Mouse (Mus musculus): Measurements from ENCODE around the gene Tnrc6a. TPM values are rescaled to one million over a fixed set of nuclear protein-coding genes. Genes with fewer than 3 reads are reported as not detected.
"Not testable (repeated sequence)": the region's sequence is repeated elsewhere in the genome, so short reads cannot be mapped to it uniquely, and the experiment has no call there.

Tnrc6a gene
- polyA plus RNA-seq, 1 experiment = 41.9 TPM

GRCm38 (mm10) chr7:123097891-123098750 lies 25.6 kb upstream of the Tnrc6a start:
- no peaks in the 10 kb centered on the region; the same call in 1 of the 2 replicates for H3K4me1 ChIP-seq (ENCODE audit: control insufficient read depth, insufficient read depth, low read length)
- H3K4me3 ChIP-seq (replicated peaks; ENCODE audit: control insufficient read depth, low read depth, low read length) = no peak overlapping the region
- no peak overlapping the region for H3K27ac ChIP-seq (ENCODE audit: control insufficient read depth, insufficient read depth, low read depth, low read length, poor library complexity)
- TF ChIP-seq CTCF (IDR thresholded peaks at IDR 0.05; ENCODE audit: control insufficient read depth, insufficient read depth, low read length) = no peak
- TF ChIP-seq POLR2A (IDR thresholded peaks at IDR 0.05; ENCODE audit: borderline replicate concordance, control insufficient read depth, low read depth, low read length) = no peak
- 70% methylated on average over 16 of the region's 16 CpGs for whole genome bisulfite sequencing

DNA sequence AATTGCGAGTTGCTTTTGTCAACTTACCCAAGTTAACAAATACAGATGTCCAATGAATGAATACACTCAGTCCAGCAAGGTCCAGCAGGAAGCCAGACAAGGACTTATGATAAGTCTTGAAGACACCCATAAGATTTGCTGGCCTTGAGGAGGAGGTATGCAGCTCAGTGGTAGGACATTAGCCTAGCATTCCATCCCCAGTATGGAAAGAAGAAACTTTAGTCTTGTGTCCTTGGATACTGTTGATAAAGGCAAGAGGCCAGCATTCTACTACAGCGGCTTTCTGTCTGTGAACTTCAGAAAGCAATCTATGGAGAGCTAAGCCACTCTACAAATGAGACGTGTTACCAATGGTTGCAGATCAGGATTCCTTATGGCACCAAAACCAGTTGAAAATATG lies 22.4 kb upstream of the Tnrc6a start:
- H3K4me3 ChIP-seq (replicated peaks; ENCODE audit: control insufficient read depth, low read depth, low read length) = no peak overlapping the region
- H3K4me1 ChIP-seq (ENCODE audit: control insufficient read depth, insufficient read depth, low read length) = no peaks in the 10 kb centered on the region
- no peak overlapping the region for H3K27ac ChIP-seq (ENCODE audit: control insufficient read depth, insufficient read depth, low read depth, low read length, poor library complexity)
- WGBS = 90% methylated on average over 3 of the region's 3 CpGs
- no peak for TF ChIP-seq CTCF (IDR thresholded peaks at IDR 0.05; ENCODE audit: control insufficient read depth, insufficient read depth, low read length)
- TF ChIP-seq POLR2A (IDR thresholded peaks at IDR 0.05; ENCODE audit: borderline replicate concordance, control insufficient read depth, low read depth, low read length) = no peak

DNA sequence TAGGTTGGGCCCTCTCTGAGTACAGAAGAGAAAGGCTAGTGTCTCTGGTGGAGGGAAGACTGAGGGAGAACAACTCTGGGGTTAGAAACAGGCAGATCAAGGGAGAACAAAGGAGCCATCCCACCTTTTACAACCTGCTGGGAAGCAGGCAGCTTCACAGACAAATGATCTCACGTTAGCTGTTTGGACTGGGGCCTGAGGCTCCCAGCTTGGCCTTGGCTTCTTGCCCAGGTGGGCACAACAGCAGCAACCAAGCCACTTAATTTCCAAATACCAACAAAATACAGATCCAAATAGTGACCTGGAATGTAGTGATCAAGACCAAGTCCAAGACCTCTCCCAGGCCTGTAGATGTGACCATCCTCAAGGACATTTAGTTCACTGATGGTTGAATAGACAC lies 18.3 kb upstream of the Tnrc6a start:
- WGBS = 85% methylated on average over 1 of the region's 1 CpGs
- not testable (repeated sequence) for H3K4me3 ChIP-seq (replicated peaks; ENCODE audit: control insufficient read depth, low read depth, low read length); H3K4me1 ChIP-seq (ENCODE audit: control insufficient read depth, insufficient read depth, low read length); H3K27ac ChIP-seq (ENCODE audit: control insufficient read depth, insufficient read depth, low read depth, low read length, poor library complexity)

DNA sequence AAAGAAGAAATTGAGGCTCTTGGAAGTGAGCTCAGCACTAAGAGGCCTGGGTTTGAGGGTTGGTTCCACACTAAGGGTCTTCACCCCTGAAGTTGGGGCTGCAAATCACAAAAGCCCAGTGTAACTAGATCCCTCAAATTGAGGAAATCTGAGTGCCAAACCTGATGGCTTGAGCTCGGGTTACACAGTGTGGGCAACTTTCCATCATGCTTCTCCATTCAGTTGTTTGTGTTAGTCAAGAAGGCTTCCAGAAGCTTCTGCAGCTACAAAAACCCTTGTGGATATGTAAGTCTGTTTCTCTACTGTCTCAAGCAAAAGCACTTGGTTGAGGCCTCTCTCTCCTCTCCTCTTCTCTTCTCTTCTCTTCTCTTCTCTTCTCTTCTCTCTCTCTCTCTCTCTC lies 17.8 kb upstream of the Tnrc6a start:
- TF ChIP-seq POLR2A (IDR thresholded peaks at IDR 0.05; ENCODE audit: borderline replicate concordance, control insufficient read depth, low read depth, low read length) = no peak
- no peak for TF ChIP-seq CTCF (IDR thresholded peaks at IDR 0.05; ENCODE audit: control insufficient read depth, insufficient read depth, low read length)
- H3K27ac ChIP-seq (ENCODE audit: control insufficient read depth, insufficient read depth, low read depth, low read length, poor library complexity) = no peak overlapping the region

GRCm38 (mm10) chr7:123106326-123106725 lies 17.4 kb upstream of the Tnrc6a start:
- Histone ChIP-seq H3K4me3 (replicated peaks; ENCODE audit: control insufficient read depth, low read depth, low read length) (no peak overlapping the region), H3K27ac (ENCODE audit: control insufficient read depth, insufficient read depth, low read depth, low read length, poor library complexity) (no peak overlapping the region), H3K4me1 (ENCODE audit: control insufficient read depth, insufficient read depth, low read length) (no peaks in the 10 kb centered on the region)
- no peak for TF ChIP-seq CTCF (IDR thresholded peaks at IDR 0.05; ENCODE audit: control insufficient read depth, insufficient read depth, low read length)
- TF ChIP-seq POLR2A (IDR thresholded peaks at IDR 0.05; ENCODE audit: borderline replicate concordance, control insufficient read depth, low read depth, low read length) = no peak
- WGBS = 88% methylated on average over 2 of the region's 2 CpGs

More for the DNA sequence above, 17.8 kb upstream of the Tnrc6a start:
- Histone ChIP-seq H3K4me3 (replicated peaks; ENCODE audit: control insufficient read depth, low read depth, low read length) (no peak overlapping the region), H3K4me1 (ENCODE audit: control insufficient read depth, insufficient read depth, low read length) (no peaks in the 10 kb centered on the region)
- 68% methylated on average over 1 of the region's 1 CpGs for WGBS

GRCm38 (mm10) chr7:123108058-123109055 lies 15.3 kb upstream of the Tnrc6a start:
- no peak overlapping the region for H3K27ac ChIP-seq (ENCODE audit: control insufficient read depth, insufficient read depth, low read depth, low read length, poor library complexity)
- H3K4me1 ChIP-seq (ENCODE audit: control insufficient read depth, insufficient read depth, low read length) = no peaks in the 10 kb centered on the region
- H3K4me3 ChIP-seq (replicated peaks; ENCODE audit: control insufficient read depth, low read depth, low read length) = no peak overlapping the region
- TF ChIP-seq POLR2A (IDR thresholded peaks at IDR 0.05; ENCODE audit: borderline replicate concordance, control insufficient read depth, low read depth, low read length) = no peak
- no peak for TF ChIP-seq CTCF (IDR thresholded peaks at IDR 0.05; ENCODE audit: control insufficient read depth, insufficient read depth, low read length)
- 58% methylated on average over 13 of the region's 13 CpGs for WGBS

DNA sequence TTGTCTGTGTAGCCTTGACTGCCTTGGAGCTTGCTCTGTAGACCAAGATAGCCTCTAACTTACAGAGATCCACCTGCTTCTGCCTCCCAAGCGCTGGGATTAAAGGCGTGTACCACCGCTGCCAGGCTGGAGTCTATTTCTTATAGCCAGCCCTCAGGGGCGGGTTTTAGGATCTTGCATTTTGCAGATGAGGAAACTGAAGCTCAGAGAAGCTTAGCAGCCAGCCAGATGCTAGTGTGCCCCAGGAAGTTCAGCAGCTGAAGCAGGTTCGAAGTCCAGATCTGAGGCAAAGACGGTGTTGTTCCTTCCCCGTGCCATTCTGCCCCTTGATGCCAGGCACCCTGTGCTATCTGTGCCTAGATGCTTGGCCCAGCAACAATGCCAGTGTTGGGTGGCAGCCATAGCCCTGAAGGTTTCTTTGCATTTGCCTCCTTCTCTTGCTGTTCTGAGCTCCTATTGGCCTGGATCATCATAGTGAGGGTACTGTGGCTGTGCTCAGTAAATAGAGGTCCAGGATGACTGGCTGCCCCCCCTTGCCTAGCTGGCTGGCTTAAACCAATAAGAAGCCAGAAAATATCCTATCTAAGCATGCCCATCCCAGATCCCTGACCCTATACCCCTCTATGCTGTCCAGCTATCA lies 14.2 kb upstream of the Tnrc6a start:
- no peaks in the 10 kb centered on the region for H3K4me1 ChIP-seq (ENCODE audit: control insufficient read depth, insufficient read depth, low read length)
- no peak overlapping the region for H3K27ac ChIP-seq (ENCODE audit: control insufficient read depth, insufficient read depth, low read depth, low read length, poor library complexity)
- TF ChIP-seq POLR2A (IDR thresholded peaks at IDR 0.05; ENCODE audit: borderline replicate concordance, control insufficient read depth, low read depth, low read length) = no peak
- no peak for TF ChIP-seq CTCF (IDR thresholded peaks at IDR 0.05; ENCODE audit: control insufficient read depth, insufficient read depth, low read length)
- no peak overlapping the region for H3K4me3 ChIP-seq (replicated peaks; ENCODE audit: control insufficient read depth, low read depth, low read length)
- WGBS = 81% methylated on average over 7 of the region's 7 CpGs

GRCm38 (mm10) chr7:123110135-123110534 lies 13.6 kb upstream of the Tnrc6a start:
- no peaks in the 10 kb centered on the region for H3K4me1 ChIP-seq (ENCODE audit: control insufficient read depth, insufficient read depth, low read length)
- no peak overlapping the region for H3K27ac ChIP-seq (ENCODE audit: control insufficient read depth, insufficient read depth, low read depth, low read length, poor library complexity)
- TF ChIP-seq CTCF (IDR thresholded peaks at IDR 0.05; ENCODE audit: control insufficient read depth, insufficient read depth, low read length) = no peak
- no peak for TF ChIP-seq POLR2A (IDR thresholded peaks at IDR 0.05; ENCODE audit: borderline replicate concordance, control insufficient read depth, low read depth, low read length)
- no peak overlapping the region for H3K4me3 ChIP-seq (replicated peaks; ENCODE audit: control insufficient read depth, low read depth, low read length)
- 72% methylated on average over 3 of the region's 3 CpGs for WGBS
